Mouse (Mus musculus) neural tube, embryonic 12.5 days (tissue): ENCODE measurements at regions not wholly inside any gene's neighbourhood (a gene's known extent, or its start where the extent isn't known, plus 50 kb on each side); places are given as distances from the start of the nearest gene placed in this dataset.
"Not testable (repeated sequence)": the region's sequence is repeated elsewhere in the genome, so short reads cannot be mapped to it uniquely, and the experiment has no call there.

Experiments
- ATAC-seq: fragments of 200-750 bp; cut with Nextera tagmentation; 2 replicates; pipeline ENCODE4 v1.8.0; 2017; ENCODE audit warnings: low read depth, mild to moderate bottlenecking, moderate TSS enrichment, moderate library complexity; ENCODE audit not compliant: low FRiP score
- H3K27ac ChIP-seq: fragments of 300-500 bp; sonication (generic); 2 replicates; pipeline ENCODE4 v1.5.1; 2016
- H3K27me3 ChIP-seq: fragments of 300-500 bp; sonication (generic); replicated peaks from 2 replicates; pipeline ENCODE4 v1.6.1; 2016; ENCODE audit warnings: mild to moderate bottlenecking
- H3K36me3 ChIP-seq: fragments of 300-500 bp; sonication (generic); 2 replicates; pipeline ENCODE4 v1.6.1; 2016; ENCODE audit warnings: mild to moderate bottlenecking
- H3K4me1 ChIP-seq: fragments of 300-500 bp; sonication (generic); 2 replicates; pipeline ENCODE4 v1.6.1; 2016
- H3K4me2 ChIP-seq: fragments of 300-500 bp; sonication (generic); replicated peaks from 2 replicates; pipeline ENCODE4 v1.6.1; 2016; ENCODE audit warnings: mild to moderate bottlenecking
- H3K4me3 ChIP-seq: fragments of 300-500 bp; sonication (generic); 2 replicates; pipeline ENCODE4 v1.5.1; 2016
- H3K9ac ChIP-seq: fragments of 300-500 bp; sonication (generic); 2 replicates; pipeline ENCODE4 v1.6.1; 2016; ENCODE audit warnings: mild to moderate bottlenecking
- H3K9me3 ChIP-seq: fragments of 300-500 bp; sonication (generic); 2 replicates; pipeline ENCODE4 v1.6.1; 2016; ENCODE audit warnings: mild to moderate bottlenecking
- WGBS: fragments of 180-500 bp; shearing (Covaris S2); methylation state at CpG from one replicate; pipeline ENCODE4 v1.1.7; 2016; 5-methylcytosine and 5-hydroxymethylcytosine counted together

- no peak overlapping the region for H3K4me2 ChIP-seq
- ATAC-seq, result no peak
- no peak overlapping the region for H3K4me3 ChIP-seq
- H3K36me3 ChIP-seq, result no peaks in the 10 kb centered on the region
- H3K27me3 ChIP-seq, result no peaks in the 10 kb centered on the region
- no peak overlapping the region for H3K9ac ChIP-seq
- WGBS, result 93% methylated on average over 3 of the region's 3 CpGs
- no peak overlapping the region for H3K27ac ChIP-seq
- H3K9me3 ChIP-seq, result no peaks in the 10 kb centered on the region
- no peaks in the 10 kb centered on the region for H3K4me1 ChIP-seq
Observed at GRCm38 (mm10) chr17:61204316-61204715, 1676.8 kb downstream of the Efna5 start.

- not testable (repeated sequence) for H3K4me1 ChIP-seq, H3K27me3 ChIP-seq, H3K4me3 ChIP-seq, ATAC-seq, H3K4me2 ChIP-seq, H3K36me3 ChIP-seq, H3K9ac ChIP-seq, H3K9me3 ChIP-seq, H3K27ac ChIP-seq
- 75% methylated on average over 3 of the region's 3 CpGs for WGBS
Observed at GRCm38 (mm10) chr17:61187880-61188279, 1693.2 kb downstream of the Efna5 start.

GRCm38 (mm10) chr17:61176586-61176985 lies 1704.5 kb downstream of the Efna5 start:
- Histone ChIP-seq H3K4me3 (no peak overlapping the region), H3K4me2 (no peak overlapping the region), H3K27me3 (no peaks in the 10 kb centered on the region), H3K4me1 (no peaks in the 10 kb centered on the region), H3K27ac (no peak overlapping the region), H3K9ac (no peak overlapping the region), H3K9me3 (no peaks in the 10 kb centered on the region), H3K36me3 (no peaks in the 10 kb centered on the region)
- WGBS, result 90% methylated on average over 1 of the region's 1 CpGs
- ATAC-seq, result no peak

- ATAC-seq, result no peak
- no peaks in the 10 kb centered on the region for H3K27me3 ChIP-seq
- no peaks in the 10 kb centered on the region for H3K9me3 ChIP-seq
- no peak overlapping the region for H3K9ac ChIP-seq
- WGBS, result 93% methylated on average over 2 of the region's 2 CpGs
- H3K36me3 ChIP-seq, result no peaks in the 10 kb centered on the region
- no peaks in the 10 kb centered on the region for H3K4me1 ChIP-seq
- no peak overlapping the region for H3K27ac ChIP-seq
- H3K4me2 ChIP-seq, result no peak overlapping the region
- H3K4me3 ChIP-seq, result no peak overlapping the region
Observed at GRCm38 (mm10) chr17:61159437-61159836, 1721.7 kb downstream of the Efna5 start.

DNA sequence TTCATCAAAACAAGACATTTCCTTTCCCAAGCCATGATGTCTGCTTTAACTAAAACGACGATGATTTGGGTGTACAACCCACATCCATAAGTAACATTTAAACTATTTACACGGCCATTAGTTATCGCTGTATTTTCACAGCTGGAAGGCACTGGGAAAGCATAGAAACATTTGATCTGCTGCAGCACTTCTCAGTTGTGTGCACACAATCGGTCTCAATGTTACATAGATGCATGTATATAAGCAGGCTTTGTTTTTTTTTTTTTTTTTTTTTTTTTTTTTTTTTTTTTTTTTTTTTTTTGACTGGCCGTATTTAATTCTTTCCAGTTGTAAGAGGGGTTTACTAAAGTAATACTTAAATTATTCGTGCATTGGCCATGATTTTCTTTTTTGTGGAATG lies 1744.1 kb downstream of the Efna5 start:
- Histone ChIP-seq H3K27ac (no peak overlapping the region), H3K27me3 (no peaks in the 10 kb centered on the region), H3K9me3 (no peaks in the 10 kb centered on the region), H3K36me3 (no peaks in the 10 kb centered on the region), H3K4me1 (no peaks in the 10 kb centered on the region), H3K4me3 (no peak overlapping the region), H3K4me2 (no peak overlapping the region), H3K9ac (no peak overlapping the region)
- WGBS, result 74% methylated on average over 7 of the region's 7 CpGs
- no peak for ATAC-seq

DNA sequence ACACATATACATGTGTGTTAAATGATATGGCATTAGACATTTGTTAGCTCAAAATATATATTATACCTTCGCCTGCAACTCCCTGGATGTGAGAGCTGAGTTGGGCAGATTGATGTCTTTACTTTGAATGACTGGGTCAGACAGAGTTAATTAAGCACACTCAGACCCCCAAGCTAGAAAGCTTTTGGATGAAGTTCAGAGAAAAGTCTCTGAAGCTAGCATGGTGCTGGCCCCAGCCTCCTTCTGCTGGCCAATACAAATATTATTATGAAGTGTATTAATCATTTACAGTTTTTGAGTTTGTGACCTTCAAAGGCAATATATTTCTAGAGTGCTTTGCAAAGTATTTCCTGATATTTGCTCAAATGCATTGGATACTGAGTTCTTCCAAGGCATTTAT lies 1753.3 kb downstream of the Efna5 start:
- ATAC-seq, result no peak
- 76% methylated on average over 1 of the region's 1 CpGs for WGBS
- Histone ChIP-seq H3K9me3 (no peaks in the 10 kb centered on the region), H3K27ac (no peak overlapping the region), H3K9ac (no peak overlapping the region), H3K36me3 (no peaks in the 10 kb centered on the region), H3K27me3 (no peaks in the 10 kb centered on the region), H3K4me3 (no peak overlapping the region), H3K4me2 (no peak overlapping the region), H3K4me1 (no peaks in the 10 kb centered on the region)

DNA sequence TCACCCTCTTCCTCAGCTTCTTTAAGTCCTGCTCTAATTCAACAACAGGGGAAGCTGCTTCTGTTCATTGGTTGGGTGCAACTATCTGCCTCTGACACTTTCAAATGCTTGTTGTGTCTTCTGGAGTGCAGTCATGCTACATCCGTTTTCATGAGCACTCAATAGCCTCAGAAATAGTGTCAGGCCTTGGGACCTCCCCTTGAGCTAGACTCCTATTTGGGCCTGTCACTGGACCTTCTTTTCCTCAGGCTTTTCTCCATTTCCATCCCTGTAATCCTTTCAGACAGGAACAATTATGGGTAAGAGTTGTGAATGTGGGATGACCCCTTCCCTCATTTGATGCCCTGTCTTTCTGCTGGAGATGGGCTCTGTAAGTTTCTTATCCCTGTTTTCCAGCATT lies 1774.8 kb downstream of the Efna5 start:
- Histone ChIP-seq H3K4me1 (no peaks in the 10 kb centered on the region), H3K4me2 (no peak overlapping the region), H3K4me3 (no peak overlapping the region), H3K36me3 (no peaks in the 10 kb centered on the region), H3K9ac (no peak overlapping the region), H3K27me3 (no peaks in the 10 kb centered on the region), H3K27ac (no peak overlapping the region), H3K9me3 (no peaks in the 10 kb centered on the region)
- WGBS, result 85% methylated on average over 1 of the region's 1 CpGs
- ATAC-seq, result no peak

DNA sequence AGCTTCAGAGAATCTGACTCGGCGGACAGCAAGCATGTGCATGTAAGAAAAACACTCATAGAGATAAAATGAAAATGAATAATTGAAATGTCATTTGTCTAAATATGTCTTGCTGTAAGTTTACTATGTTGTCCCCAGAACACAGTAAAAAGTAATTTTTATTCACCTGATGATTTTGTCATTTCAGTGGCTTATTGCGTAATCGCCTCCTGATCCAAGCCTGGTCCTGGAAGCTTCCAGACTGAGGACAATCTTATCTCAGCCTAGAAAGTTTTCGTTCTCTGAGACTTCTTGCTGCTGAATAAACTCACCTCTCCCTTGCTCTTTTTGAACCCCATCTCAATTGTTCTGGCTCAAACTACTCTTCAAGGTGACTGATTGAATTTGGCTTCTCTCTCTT lies 1820.7 kb downstream of the Efna5 start:
- H3K9ac ChIP-seq, result no peak overlapping the region
- no peaks in the 10 kb centered on the region for H3K27me3 ChIP-seq
- H3K36me3 ChIP-seq, result no peaks in the 10 kb centered on the region
- H3K4me3 ChIP-seq, result no peak overlapping the region
- no peaks in the 10 kb centered on the region for H3K9me3 ChIP-seq
- H3K4me1 ChIP-seq, result no peaks in the 10 kb centered on the region
- H3K27ac ChIP-seq, result no peak overlapping the region
- ATAC-seq, result no peak
- 94% methylated on average over 5 of the region's 5 CpGs for WGBS
- no peak overlapping the region for H3K4me2 ChIP-seq

DNA sequence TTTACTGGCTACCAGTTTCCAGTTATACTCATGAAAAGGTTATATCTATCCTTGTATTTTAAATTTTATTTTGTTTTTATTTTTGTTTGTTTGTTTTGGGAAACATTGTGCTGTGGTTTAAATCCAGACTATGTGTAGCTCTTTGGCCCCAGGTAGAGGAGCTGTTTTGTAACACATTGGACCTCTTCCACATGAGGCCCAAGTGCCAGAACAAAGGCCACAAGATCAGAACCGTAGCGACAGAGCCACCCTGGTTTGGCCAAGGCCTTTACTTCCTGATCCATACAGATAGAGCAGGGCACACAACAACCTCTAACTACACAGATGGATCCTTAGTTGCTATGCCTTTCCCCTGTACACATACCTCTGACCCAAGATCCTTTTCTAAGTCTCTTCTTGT lies 1822.6 kb downstream of the Efna5 start:
- Histone ChIP-seq H3K36me3 (no peaks in the 10 kb centered on the region), H3K27me3 (no peaks in the 10 kb centered on the region), H3K9me3 (no peaks in the 10 kb centered on the region), H3K4me3 (no peak overlapping the region), H3K9ac (no peak overlapping the region), H3K27ac (no peak overlapping the region), H3K4me1 (no peaks in the 10 kb centered on the region), H3K4me2 (no peak overlapping the region)
- WGBS, result 98% methylated on average over 2 of the region's 2 CpGs
- ATAC-seq, result no peak

DNA sequence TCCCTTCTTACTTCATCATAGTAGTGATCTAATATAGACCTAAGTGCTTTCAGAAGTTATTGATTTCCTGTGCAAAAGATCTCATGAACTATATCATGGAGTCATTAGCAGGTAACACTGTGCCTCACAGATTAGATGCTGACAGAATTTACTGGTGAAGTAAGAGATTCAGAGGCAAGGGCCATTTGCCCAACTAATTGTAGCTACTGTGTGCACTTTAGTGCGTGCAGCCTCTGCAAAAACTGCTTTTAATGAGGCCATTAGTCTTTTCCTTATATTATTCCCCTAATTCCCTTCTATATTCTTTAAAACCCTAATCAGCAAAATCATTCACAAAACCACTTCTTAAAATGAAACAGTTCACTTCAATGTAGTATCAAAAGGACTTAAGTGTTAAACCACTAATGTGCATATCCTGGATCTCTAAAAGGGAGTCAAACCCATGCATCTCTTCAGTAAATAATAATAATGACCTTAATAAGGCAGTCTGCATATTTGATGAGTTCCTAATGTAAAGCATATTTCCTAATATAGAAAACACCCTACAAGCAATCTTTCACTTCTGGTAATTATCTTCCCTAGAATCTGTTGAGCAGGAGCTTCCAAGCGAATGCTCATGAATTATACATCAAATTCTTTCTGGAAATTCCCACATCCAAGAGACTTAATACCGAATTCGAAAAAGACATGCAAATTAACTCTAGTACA lies 1847.4 kb downstream of the Efna5 start:
- no peak overlapping the region for H3K27ac ChIP-seq
- no peaks in the 10 kb centered on the region for H3K9me3 ChIP-seq
- H3K36me3 ChIP-seq, result no peaks in the 10 kb centered on the region
- no peaks in the 10 kb centered on the region for H3K27me3 ChIP-seq
- no peaks in the 10 kb centered on the region for H3K4me1 ChIP-seq
- no peak overlapping the region for H3K4me3 ChIP-seq
- no peak for ATAC-seq
- H3K4me2 ChIP-seq, result no peak overlapping the region
- H3K9ac ChIP-seq, result no peak overlapping the region
- 44% methylated on average over 4 of the region's 4 CpGs for WGBS

- Histone ChIP-seq H3K9me3 (no peaks in the 10 kb centered on the region), H3K36me3 (no peaks in the 10 kb centered on the region), H3K4me3 (no peak overlapping the region), H3K9ac (no peak overlapping the region), H3K4me2 (no peak overlapping the region), H3K27ac (no peak overlapping the region), H3K4me1 (no peaks in the 10 kb centered on the region), H3K27me3 (no peaks in the 10 kb centered on the region)
- 64% methylated on average over 4 of the region's 4 CpGs for WGBS
- no peak for ATAC-seq
Observed at GRCm38 (mm10) chr17:61018647-61019046, 1862.5 kb downstream of the Efna5 start.
